Mouse (Mus musculus): ENCODE results near the gene 4632433K11Rik.

DNA sequence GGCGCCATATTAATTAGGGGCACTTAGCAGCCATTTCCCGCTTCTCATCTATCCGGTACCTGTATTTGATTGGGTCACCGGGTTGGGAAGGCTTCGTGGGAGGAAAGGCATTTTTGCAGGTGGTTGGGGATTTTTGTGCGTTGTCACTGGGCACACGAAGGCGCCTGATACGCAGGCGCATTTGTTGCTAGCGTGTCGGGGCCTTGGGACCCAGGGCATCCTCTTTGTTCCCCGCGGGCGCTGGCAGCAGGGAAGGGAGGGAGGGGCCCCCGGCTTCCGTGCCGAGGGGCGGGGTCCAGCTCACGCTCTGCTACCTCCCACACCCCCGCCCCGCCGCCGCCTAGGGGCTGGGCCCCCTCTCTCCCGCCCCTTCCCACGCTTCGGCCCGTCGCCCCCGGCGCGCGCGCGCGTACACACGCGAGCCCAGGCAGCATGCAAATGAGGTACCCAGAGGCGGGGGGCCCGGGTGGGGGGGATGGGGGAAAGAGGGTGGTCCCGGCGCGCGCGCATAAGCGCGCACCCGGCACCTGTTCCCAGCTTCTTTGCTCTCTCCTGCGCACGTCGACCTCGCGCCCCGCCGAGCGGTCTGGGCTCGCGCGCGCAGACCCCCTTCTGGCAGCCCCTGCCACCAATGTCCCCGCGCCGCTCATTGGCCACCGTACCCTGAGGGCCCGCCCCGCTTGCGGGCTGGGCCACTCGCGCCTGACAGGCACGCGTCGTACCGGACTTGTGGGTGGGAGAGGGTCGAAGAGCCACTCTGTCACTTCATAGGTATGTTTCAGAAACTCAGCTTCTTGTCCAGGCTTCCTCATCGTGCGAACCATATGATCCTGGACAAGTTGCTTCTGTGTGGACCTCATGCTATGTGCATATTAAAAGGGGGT, 18.6 kb upstream of the 4632433K11Rik start, which contains the start of gene Gm44973:
- TF ChIP-seq CTCF (IDR thresholded peaks at IDR 0.05 in 2 of 3, conservative IDR thresholded peaks at IDR 0.05 in 1 of 3; ENCODE audit: control insufficient read depth in 1 of 3, insufficient read depth in 1 of 3, low read depth in 2 of 3, low read length in 3 of 3, poor library complexity in 1 of 3, severe bottlenecking in 1 of 3) = no peak
- no peak; the same call in 1 of the 2 replicates for TF ChIP-seq TCF12 (IDR thresholded peaks at IDR 0.05; ENCODE audit: low read depth, low read length)
- no peak for TF ChIP-seq TAL1 (IDR thresholded peaks at IDR 0.05; ENCODE audit: low read length)
